Mouse (Mus musculus): Measurements from ENCODE around the gene Flywch2.

Gene Flywch2

GRCm38 (mm10) chr17:23785561-23786471 is at the start of gene Flywch2:
Gene Flywch2, minus strand, starts transcription at chr17:23786081.
- peak; percentile 43 to 63 for DNase-seq

GRCm38 (mm10) chr17:23831201-23831600 is 45.3 kb upstream of the Flywch2 start:
- DNase-seq = no peak

GRCm38 (mm10) chr17:23829064-23829619 is 43.3 kb upstream of the Flywch2 start, which contains the start of gene Elob:
Gene Elob, minus strand, starts transcription at chr17:23829136.
- peak; percentile 70 to 80 for DNase-seq

GRCm38 (mm10) chr17:23828271-23829001 is 42.6 kb upstream of the Flywch2 start:
- DNase-seq = peak; percentile 60 to 75

GRCm38 (mm10) chr17:23825591-23825990 is 39.7 kb upstream of the Flywch2 start:
- DNase-seq = no peak

GRCm38 (mm10) chr17:23823614-23824013 is 37.7 kb upstream of the Flywch2 start:
- no peak for DNase-seq

GRCm38 (mm10) chr17:23823018-23823417 is 37.1 kb upstream of the Flywch2 start:
- DNase-seq = no peak

- DNase-seq = no peak
Observed at GRCm38 (mm10) chr17:23822094-23822493, 36.2 kb upstream of the Flywch2 start.

- no peak for DNase-seq
Observed at GRCm38 (mm10) chr17:23820731-23821130, 34.9 kb upstream of the Flywch2 start.

DNA sequence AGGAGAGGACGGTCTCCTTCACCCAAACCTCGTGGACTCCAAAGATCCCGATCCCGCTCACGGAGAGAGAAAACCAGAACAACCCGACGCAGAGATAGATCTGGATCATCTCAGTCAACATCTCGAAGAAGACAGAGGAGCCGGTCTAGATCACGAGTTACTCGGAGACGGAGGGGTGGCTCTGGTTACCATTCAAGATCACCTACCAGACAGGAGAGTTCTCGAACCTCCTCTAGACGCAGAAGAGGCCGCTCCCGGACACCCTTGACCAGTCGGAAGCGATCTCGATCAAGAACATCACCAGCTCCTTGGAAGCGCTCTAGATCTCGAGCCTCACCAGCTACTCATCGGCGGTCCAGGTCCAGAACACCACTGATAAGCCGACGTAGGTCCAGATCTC is 33.4 kb upstream of the Flywch2 start:
- no peak for DNase-seq

DNA sequence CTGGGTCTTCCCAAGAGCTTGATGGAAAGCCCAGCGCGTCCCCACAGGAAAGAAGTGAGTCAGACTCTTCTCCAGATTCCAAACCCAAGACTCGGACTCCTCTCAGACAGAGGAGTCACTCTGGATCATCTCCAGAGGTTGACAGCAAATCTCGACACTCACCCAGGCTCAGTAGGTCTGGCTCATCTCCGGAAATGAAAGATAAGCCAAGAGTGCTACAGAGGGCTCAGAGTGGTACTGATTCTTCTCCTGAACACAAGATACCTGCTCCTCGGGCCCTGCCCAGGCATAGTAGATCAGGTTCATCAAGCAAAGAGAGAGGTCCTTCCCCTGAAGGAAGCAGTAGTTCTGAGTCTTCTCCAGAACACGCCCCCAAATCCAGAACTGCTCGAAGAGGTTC is 32.7 kb upstream of the Flywch2 start:
- DNase-seq = no peak

GRCm38 (mm10) chr17:23815641-23816040 is 29.8 kb upstream of the Flywch2 start:
- DNase-seq = no peak

- DNase-seq = no peak
Observed at GRCm38 (mm10) chr17:23807918-23808317, 22.0 kb upstream of the Flywch2 start.

DNA sequence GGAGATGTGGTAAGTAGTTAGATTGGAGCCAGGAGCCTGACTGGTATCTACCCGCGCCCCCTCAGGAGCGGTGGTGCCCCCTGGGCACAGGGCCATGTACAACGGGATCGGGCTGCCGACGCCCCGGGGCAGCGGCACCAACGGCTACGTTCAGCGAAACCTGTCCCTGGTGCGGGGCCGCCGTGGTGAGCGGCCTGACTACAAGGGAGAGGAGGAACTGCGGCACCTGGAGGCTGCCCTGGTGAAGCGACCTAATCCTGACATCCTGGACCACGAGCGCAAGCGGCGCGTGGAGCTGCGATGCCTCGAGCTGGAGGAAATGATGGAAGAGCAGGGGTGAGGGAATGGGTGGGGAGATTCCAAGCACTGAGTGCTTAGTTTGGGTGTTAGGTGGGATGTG is 21.0 kb upstream of the Flywch2 start:
- no peak for DNase-seq

- no peak for DNase-seq
Observed at GRCm38 (mm10) chr17:23804426-23805085, 18.7 kb upstream of the Flywch2 start.

- DNase-seq = peak; percentile 61 to 72
Observed at GRCm38 (mm10) chr17:23803366-23804041, 17.6 kb upstream of the Flywch2 start.

GRCm38 (mm10) chr17:23802746-23803365 is 17.0 kb upstream of the Flywch2 start:
- peak; percentile 98 to 99 for DNase-seq

- DNase-seq = no peak
Observed at GRCm38 (mm10) chr17:23801627-23802026, 15.7 kb upstream of the Flywch2 start.

DNA sequence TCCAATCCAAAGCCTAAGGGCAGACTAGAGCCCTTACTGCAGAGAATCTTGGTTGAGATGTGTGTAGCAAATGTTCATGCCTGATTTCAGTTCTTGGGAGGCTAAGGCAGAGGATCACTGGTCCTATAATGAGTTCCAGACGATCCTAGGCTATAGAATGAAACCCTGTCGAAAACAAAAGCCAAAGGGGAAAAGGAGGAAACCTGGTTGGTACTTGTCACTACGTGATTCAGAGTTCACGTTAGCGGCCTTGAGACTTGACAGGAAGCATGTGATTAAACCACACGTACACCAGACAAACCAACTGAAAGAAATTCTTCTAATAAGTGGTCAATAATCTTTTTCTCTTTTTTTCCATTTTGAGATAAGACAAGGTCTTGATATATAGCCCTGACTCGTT is 11.4 kb upstream of the Flywch2 start:
- no peak for DNase-seq

- no peak for DNase-seq
Observed at GRCm38 (mm10) chr17:23795323-23795722, 9.4 kb upstream of the Flywch2 start.

DNA sequence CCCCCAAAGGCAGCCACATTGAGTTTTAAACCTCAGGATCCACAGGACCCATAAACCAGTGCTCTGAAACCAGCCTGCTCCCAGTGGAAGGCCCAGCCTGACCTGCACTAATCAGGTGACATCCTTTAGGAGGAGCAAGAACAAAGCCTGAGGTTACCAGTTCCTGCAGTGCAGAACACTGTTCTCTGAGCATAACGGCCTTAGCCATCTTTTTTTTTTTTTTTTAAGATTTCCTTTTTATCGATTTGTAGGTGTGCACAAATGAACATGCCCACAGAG is 5.1 kb upstream of the Flywch2 start:
- DNase-seq = no peak

All from thymus, adult 18-20 months (tissue).